Mouse (Mus musculus) MN1 (cell line): ENCODE results near the gene Glyr1.

Source experiments
- DNase-seq: peaks from one replicate; pipeline ENCODE4 v3.0.0-alpha.2; 2016; ENCODE audit warnings: low spot score

Gene Glyr1

DNA sequence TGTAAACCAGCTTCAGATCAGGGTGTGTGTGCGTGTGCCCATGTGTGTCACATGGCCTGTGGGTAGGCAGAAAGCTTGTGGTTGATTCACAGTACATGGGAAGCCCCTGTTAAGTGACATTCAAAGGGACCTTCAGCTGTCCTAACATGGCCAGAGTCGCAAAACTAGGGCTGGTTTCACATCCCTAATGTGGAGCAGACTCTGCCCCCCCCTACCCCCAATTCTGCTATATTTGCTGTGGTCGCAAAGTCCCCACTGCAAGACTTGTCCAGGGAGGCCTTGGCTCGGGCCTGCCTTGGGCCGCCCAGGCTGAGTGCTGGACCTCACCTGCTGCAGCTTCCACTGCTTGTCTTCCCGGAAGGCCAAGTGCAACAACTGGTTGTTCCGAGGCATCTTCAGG is 38.4 kb downstream of the Glyr1 start:
- DNase-seq, result no peak

DNA sequence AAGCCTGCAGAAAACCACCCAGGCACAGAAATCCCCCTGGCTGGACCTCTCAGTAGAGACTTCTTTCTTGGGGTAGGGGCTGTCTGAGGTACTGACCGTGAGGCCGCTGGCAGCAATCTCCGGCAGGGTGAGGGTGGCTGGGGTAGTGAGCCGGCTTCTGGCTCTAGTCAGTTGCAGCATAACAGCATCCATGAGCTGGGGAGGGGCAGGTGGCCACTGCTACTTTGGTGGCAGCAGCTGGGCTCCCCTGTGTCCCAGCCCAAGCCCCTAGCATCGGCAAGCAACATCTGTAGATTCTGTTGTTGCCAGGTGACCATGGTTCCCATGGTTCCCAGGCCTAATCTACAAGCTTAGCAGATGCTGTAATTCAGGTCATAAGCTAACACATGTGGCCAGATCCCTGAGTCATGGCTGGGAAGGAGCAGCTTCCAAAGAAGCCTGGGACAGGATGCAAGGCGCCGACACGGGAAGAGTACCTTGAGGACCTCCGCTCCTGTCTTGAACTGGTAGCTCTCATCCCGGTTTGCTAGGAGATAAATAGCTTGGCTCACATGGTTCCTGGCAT is 39.2 kb downstream of the Glyr1 start:
- peak; percentile 83 for DNase-seq

DNA sequence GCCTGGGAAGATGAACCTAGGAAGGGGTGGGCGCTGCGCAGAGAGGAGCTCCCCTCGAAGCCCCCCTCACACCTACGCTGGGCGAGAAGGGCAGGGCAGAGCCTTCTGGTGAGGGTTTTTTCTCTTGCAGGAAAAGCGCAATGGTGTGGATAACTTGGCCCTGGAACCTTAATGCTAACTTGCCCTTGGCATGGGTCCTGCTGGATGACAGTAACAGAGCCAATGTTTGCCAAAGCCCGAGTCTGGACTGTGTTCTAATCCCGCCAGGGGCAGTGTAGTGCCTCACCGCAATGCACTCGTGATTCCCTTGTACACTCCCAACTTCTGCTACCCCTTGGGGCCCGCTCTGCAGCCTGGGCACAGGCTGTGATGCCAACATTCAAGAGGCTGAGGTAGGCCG is 41.6 kb downstream of the Glyr1 start:
- no peak for DNase-seq

DNA sequence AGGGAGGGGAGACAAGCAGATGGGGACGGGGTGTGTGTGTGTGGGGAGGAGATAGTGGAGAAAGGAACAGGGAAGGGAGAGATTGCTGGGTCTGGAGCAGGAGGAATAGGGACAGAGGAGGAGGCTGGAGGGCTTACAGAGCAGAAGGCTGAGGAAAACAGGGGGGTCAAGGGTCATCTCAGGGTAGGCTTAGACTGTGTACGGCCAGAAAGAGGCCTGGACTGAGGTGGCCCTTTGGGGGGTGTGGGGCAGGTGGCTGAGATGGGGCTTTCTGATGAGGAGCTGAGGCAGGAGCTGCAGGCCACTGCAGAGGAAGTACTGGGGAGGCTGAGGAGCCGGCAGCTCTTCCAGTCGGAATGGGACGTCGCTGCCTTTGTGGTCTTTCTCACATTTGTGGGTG is 42.2 kb downstream of the Glyr1 start:
- DNase-seq, result no peak

DNA sequence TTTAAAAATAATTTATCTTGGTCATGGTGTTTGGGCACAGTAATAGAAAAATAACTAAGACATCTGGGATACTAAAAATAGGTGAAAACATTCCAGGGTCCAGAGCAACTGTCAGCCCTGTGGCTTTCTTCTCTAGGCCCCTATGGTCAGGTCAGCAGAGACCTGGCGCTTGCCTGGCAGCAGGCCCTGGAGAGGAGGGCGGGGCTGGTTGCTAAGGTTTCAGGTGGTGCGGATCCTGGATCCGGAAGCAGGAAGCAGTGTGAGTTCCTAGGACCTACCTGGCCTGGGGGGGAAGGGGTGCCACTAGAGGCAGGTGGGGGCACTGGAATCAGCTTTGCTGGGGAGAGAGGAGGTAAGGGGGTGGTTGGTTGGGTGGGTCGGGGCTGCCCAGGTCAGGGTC is 42.6 kb downstream of the Glyr1 start, which contains the start of gene Smim22:
Gene Smim22, plus strand, starts transcription at position 222 of the 400 bp plus-strand sequence.
- no peak for DNase-seq

DNA sequence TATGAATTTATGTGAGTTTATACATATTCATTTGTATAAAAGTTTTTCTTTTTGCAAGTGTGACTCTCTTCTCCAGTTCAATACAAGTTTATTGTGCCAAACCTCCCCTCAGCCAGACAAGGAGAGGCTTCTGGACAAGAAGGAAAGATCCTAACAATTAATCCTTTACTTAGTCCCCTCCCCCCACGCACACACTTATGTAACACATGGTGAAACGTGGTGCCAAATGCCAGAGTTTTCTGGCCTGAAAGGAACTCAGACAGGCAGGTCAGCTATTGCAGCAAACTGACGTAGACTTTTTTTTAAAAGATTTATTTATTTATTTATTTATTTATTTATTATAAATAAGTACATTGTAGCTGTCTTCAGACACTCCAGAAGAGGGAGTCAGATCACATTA is 49.1 kb downstream of the Glyr1 start:
- no peak for DNase-seq

DNA sequence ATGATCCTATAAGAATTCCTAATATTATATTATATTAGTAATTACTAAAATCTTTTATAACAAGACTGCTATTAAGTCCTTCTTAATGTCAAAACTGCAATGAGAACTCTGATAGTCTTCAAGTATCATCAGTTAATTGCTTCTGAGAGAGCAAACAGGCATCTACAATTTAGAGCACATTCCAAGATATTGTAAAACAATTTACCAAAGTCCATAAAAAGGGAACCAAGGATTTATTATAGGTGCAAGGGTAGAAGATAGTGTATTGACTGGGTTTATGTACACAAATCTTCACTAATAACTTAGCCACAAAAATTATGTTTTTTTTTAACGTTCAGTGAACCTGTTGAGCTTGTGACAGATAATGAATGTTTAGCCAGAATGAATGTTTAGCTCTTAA is 50.7 kb downstream of the Glyr1 start:
- no peak for DNase-seq

DNA sequence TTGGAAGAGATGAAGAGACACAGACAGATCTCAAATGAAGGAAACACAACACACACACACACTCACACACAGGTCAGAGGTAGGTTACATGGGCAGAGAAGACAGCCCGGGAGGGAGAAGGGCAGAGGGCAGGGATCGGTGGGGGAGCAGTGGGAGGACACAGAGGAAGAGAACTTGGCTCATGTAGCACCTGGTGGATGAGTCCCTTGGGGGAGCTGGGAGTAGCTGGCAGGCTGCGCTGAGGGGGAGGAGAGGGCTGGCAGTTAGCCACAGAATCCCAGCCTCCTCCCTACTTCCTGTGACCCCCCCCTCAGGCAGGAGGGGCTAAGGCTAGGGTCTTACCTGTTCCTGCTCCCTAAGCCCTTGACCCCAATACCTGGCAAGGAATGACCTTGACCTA is 52.1 kb downstream of the Glyr1 start, which contains the start of gene Sept12:
Gene Sept12, minus strand, starts transcription at position 300 of the 400 bp plus-strand sequence.
- DNase-seq, result peak; percentile 27

DNA sequence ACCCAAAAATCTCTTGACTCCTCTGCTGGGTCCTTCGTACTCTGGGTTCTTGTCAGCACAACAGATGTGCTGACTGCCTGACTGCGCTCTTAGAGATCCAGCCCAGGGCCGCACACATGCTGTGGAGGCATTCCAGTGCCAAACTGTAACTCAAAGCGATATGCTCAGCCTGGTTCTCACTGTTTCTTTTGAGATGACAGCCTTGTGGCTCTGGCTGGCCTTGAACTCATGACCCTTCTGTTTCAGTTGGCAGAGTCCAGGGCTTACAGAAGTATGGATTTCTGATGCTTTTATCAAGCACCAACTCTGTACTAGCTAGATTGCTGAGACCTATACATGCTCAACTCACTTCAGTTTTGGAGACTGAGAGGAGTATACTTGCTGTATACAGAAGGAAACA is 56.4 kb downstream of the Glyr1 start:
- no peak for DNase-seq

DNA sequence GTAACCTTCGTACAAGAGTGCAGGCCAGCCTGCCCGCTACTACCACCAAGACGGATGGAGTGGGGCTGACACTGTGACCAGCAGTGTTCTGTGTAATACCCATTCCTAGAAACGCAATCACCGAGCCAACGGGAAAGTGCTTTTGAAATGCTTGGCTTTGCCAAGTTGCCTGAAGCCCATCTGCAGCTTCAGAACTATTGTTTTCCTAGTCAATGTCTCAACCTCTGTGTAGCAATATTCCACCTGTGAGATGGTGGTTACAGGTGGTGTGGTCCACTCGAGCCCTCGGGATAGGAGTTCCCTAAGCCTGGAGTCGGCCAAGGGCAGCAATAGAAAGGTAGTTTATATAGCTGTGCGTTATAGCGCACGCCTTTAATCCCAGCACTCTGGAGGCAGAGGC is 64.9 kb downstream of the Glyr1 start:
- no peak for DNase-seq

DNA sequence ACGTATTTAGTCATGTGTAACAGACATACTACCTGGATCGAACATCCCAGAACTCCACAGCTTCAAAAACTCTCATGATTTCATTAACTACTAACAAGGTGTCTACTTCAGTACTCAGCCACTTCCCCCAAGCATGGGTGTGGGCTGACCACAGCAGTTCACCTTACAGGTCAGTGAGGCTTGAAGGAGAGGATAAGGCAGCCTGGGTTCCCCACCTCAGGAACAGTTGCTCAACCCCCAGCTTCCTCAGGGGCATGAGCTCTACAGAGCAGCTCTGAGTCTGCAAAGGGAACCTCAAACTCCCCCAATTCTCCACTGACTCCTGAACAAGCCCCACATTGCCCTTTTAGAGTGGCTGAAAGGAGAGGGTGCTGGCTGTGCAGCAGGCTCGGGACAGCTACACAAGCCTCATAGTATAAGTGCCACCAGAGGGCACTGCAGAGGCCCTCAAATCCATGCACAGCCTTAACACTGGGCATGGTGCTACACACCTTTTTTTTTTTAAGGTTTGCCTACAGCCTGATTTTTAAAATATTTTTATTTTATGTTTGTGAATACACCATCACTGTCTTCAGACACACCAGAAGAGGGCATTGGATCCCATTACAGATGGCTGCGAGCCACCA is 69.8 kb downstream of the Glyr1 start:
- peak; percentile 42 for DNase-seq

DNA sequence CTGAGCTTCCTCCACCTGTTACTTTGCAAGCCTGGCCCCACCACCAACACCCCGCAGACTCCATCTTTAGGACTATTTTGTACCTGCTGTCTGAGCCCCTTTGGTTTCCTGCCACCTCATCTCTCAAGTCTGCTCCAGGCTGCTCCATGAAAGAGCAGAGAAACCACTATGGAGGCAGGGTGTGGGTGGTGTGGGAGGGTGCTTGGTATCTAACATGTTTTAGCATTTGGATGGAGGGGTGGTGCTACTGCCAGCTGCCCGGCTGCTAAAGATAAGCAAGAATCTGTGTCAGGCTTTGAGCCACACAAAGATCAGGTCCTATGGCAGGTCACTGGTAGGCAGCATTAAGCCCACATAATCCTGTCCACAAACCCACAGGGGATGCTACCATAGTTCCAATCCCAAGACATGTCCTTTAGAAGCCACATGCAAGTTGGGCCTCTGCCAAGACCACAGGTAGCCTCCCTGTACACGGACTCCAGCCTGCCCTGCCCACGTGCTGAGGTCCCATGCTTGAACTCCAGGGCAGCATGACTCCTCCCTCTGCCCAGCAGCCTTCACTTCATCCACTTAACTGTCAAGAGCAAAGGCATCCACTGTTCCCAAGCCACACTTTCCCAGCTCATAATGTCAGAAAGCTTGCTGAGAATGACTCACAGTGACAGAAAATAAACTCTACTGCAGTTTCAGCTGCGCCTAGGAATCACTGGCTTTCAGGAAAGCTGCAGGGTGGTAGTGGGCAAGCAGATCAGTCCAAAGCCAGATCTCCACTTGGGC is 71.2 kb downstream of the Glyr1 start:
- DNase-seq, result no peak

DNA sequence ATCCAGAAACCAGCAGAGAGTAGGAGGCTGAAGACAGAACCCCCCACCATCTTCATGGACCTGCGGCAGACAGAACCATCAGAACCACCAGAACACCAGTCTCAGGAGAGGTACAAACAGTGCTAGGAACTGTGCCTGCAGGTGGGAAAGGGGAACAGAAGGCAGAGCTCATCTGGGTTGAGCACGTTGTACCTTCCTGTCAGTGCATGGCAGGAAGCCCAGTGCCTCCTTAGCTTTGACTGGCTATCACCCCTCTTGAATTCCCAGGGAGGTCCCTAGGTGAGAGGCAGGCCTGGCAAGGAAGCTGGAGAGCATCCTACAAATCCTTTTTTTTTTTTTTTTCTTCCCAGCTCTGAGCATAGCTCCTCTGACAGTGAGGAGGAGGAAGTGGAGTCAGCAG is 73.5 kb downstream of the Glyr1 start:
- DNase-seq, result no peak

DNA sequence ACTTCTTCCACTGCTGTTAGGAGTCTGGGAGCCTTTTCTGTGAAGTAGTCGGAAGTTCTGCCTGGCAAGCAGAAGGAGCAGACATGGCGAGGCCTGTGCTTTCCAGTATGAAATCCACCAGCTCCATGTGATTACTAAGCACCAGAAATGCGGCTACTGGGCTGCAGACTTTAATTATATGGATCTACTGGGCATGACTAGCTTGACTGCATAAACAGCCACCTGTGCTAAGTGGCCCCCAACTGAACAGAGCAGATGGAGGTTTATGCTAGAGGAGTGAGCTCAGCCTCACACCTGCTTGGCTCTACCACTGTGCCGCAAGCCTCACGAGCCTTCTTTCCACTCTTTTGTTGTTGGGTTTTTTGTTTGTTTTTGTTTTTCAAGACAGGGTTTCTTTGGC is 75.1 kb downstream of the Glyr1 start:
- no peak for DNase-seq

DNA sequence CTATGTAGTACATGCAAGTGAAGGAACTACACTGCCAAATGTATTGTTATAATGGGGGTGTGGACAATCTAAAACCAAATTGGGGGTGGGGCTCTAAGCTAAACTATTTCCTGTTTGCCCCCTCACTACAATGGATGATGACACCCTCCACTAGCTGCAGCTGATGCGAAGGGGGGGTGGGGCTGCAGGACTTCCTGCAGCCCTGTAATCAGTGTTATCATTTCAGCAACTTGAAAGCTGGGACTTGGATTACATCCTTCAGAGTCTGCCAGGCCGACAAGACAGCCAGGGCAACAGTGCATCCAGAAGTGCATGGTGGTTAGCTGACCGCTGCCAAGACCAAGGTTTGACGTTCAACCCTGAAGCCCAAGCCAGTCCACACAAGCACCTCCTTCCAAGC is 78.0 kb downstream of the Glyr1 start:
- DNase-seq, result no peak

DNA sequence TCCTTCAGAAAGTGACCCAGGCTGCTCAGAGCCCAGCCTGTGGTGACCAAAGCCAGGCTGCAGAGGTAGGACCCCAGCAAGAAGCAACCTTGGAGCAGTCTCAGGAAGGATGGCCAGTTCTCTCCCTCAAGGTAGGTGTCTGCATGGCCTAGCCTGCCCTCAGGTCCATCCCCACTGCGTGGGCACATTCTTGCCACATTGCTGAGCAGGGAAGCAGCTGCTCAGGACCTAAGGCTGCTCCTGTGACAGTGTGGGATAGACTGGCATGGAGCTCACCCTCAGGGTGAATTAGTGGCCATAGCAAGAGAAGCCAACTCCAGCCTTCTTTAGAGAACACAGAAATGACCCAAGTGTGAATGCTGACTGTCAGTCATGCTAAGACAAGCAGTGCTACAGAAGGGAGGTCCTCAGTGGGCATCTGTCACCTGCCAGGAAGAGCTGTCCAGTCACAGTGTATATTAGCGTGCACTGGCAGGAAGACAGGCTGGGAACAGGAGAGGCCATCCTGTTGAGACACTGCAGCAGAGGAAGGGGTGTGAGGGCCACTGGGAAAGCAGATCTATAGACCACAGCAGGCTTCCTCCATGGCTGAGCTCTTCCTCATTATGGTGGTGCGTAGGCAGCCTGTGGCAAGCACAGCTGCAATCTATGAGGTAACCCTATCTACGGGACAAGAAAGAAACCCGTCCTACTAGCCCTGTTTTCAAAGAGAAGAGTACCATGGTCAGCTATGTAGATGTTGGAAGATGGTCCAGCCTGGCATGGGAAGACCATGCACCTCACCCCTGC is 80.4 kb downstream of the Glyr1 start:
- DNase-seq, result no peak

DNA sequence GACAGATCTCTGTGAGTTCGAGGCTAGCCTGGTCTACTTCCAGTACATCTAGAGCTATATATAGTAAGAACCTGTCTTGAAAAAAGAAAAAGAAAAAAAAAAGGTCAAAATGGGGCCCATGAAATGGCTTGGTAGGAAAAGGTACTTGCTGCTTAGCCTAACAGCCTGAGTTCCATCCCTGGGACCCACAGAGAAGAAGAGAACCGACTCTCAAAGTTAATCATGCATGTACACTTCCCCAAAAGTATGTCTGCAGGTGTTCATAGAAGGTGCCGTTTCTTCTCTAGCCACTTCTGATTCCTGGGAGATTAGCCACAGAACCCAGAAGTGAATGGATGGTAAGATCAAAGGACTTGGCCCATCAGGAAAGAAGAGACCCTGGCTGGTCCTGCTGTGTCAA is 81.2 kb downstream of the Glyr1 start:
- DNase-seq, result no peak

DNA sequence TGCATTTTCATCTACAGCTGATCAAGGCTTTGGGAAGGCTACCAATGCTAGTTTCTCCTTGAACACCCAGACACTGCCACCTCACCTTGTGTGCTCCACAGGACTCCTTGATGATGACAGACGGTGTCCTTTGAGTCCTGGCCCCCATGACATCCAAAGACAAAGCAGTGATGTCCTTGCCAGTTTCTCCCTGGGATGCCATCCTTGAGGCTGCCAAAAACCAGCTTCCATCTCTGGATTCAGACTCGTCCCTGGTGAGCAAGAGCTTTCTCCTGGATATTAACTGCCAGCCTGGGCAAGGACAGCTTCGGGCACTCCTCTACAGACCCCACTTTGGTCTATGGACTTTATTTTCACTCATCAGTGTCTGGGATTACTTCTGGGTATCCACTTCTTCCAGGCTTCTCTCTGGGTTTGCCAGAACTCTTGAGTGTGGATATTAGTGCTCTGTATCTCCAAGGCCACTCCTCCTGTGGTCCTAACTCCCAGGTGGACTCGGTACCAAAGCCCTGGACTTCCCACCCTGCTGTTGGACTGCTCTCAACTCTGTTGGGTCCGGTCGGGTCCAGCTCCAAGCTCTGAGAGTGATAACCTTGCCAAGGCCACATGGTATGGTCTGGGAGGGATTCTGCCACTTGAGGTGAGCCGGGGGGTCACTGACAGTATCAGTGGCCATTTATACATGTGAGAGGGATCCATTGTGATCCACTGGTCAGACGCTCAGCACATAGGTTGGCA is 84.1 kb downstream of the Glyr1 start:
- DNase-seq, result no peak

DNA sequence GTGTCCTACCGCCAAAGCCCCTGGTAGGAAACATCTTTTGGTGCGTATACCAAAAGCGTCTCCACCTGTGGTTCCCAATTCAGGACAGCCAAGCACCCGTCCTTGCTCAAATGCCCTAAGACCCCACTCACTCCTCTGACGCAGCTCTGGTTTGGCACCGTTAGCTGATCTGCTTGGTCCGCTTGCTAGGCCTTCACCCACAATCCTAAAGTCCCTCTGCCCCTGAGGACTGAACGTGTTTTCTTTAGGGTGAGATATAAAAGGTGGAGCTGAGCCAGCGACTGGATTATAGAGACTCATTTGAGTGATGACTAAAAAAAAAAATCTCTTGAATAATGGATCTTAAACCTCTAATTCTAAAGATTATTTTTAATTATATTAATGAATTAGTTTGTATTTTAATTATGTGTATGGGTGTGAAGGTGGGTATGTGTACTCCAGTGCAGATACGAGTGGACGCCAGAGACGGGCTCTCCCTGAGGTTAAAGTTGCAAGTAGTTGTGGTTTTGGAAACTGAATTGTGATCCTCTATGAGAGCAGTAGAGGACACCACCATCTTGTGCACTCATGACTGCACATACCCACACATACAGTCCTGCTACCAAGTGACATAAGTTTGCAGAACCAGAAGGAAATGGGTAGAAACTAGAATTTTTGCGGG is 84.8 kb downstream of the Glyr1 start:
- peak; percentile 43 for DNase-seq
